Mouse (Mus musculus): ENCODE measurements around the gene Tjp2.
"Not testable (repeated sequence)": the region's sequence is repeated elsewhere in the genome, so short reads cannot be mapped to it uniquely, and the experiment has no call there.

Tjp2 gene

DNA sequence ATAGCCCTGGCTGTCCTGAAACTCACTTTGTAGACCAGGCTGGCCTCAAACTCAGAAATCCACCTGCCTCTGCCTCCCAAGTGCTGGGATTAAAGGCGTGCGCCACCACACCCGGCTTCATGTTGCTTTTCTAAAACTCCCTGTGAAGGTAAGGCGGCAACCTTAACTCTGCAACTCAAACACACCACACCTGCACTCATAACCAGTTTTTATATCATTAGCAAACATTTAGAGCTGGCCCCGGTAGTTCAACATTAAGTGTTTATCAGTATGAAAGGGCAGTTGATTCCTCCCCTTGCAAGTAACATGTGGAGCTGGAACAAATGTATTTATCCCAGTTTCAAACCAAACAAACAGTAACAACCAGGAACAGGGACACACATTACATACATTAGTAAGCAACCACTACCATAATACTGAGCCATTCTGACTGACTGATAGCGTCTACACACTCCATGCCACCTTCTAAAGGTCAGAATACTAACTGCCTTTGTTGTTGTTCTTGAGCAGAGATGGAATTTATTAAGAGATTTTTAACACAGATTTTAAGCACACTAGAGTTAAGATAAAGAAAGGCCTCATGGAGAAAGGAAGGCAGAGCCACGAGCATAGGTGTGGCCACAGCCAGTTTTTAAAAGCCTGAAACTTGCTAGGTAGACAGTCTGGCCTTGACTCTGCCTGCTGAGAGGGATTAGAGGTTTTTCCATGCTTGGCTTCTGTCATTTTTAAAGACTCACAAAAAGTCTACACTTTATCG, 101.1 kb downstream of the Tjp2 start:
- in situ Hi-C loops (cut with MboI), result no loop called here

DNA sequence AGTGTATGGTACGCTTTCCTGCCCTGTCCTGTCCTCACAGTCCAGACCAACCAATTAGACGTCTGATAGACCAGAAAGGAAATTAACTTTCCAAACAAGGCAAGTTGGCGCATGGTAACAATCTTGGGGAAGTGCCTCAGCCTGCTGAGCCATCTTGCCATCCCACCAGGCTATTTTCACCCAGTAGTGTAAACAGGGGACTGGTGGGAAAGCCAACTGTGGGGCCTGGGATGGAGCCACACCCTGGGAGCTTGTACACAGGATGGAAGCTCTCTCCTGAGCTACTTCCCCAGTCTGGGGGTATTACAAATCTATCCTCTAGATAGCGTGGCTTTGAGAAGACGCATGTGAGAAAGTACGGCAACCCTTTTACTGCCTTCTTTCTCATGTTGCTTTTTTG, 101.7 kb downstream of the Tjp2 start:
- in situ Hi-C loops (cut with MboI), result no loop called here

DNA sequence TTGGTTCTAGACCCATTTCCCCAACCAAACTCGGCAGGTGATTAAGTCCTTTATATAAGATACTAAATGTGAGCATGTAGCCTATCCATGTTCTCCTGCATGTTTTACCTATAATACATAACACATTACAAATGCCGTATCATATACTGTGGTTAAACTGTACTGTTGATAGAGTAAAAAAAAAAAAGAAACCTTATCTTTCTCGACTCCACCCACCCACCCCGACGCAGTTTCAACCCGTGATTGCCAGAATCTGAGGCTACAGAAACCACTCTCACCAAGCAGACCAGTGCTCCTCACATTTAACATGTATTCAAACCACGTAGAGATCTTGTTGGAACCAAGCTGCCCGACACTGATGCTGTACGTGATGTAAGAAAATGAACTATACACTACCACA, 102.2 kb downstream of the Tjp2 start:
- in situ Hi-C loops (cut with MboI), result no loop called here

DNA sequence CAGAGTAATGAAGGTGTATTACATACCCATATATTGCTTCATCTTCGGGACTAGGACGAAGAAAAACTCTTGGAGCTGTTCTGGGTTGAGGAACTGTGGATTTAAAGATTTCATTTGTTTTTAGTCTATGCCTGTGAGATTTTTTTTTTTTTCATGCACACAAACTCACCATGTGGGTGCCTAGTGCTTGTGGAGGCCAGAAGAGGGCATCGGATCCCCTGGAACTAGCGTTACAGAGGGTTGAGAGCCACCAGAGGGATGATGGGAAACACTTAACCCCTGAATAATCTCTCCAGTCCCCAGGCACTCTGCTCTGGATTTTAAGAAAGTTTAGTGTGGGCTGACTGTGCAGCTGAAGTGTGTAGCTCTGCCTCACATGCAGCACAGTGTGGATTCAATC, 104.0 kb downstream of the Tjp2 start:
- in situ Hi-C loops (cut with MboI), result no loop called here

DNA sequence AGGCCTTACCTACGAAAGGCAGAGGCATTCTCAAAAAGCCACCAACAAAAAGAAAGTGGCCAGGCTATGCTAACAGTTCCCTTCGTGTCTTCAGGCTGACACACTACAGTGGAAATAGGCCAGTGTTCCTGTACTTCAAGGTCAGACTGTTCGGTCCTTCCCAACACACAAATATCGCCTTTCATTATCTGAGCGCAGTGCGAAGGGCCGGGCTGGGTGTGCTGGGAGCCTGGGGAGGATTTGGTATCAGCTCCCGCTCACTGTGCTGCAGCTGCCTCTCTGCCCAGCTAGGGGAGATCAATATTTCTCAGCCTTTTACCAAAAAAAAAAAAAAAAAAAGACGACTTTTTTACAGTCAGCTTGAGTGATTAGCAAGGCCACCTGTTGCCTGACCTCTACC, 106.1 kb downstream of the Tjp2 start:
- in situ Hi-C loops (cut with MboI), result no loop called here

DNA sequence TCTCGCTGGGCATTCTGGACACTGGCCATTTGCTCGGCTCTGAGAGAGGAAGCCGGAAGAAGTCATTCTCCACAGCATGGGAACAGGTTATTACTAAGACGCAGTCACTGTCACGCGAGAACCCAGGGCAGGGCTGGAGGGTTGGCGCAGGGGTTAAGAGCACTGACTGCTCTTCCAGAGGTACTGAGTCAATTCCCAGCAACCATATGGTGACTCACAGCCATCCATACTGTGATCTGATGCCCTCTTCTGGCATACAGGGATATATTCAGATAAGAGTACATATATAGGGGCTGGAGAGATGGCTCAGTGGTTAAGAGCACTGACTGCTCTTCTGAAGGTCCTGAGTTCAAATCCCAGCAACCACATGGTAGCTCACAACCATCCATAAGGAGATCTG, 113.2 kb downstream of the Tjp2 start:
- in situ Hi-C loops (cut with MboI), result no loop called here

DNA sequence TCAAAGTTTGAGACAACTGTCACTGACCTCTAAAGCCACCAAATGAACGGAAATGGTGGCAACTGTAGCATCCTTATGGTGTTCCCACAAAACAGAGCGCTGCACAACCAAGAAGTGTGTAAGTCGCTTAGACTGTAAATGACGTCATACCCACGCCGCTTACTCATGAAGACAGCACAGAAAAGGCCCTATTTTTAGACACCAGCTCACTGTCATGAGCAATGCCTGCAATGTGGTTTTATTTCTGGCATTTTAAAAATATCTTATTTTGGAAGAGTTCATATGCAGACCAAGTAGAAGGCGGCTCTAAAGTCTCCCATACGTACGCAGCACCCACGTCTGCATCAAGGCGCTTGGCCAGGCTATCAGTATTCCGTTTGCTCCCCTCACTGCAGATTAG, 117.1 kb downstream of the Tjp2 start:
- in situ Hi-C loops (cut with MboI), result no loop called here

DNA sequence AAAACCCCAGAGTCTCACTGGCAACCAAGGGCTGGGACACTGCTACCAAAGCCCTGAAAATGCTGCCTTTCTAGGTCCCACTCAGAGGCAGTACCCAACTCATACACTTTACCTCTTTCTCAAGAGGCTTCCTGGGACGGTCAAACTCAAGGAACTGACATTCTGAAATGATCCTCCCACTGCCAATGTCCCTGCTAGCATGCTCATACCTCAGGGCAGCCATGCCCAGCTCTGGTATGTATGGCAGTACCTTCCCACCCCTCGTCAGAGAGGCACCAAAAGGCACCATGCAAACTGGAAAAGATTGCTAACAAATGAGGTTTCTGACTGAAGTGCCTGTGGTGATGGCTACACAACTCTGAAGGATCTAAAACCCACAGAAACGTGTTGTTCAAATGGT, 121.0 kb downstream of the Tjp2 start:
- in situ Hi-C loops (cut with MboI), result no loop called here

DNA sequence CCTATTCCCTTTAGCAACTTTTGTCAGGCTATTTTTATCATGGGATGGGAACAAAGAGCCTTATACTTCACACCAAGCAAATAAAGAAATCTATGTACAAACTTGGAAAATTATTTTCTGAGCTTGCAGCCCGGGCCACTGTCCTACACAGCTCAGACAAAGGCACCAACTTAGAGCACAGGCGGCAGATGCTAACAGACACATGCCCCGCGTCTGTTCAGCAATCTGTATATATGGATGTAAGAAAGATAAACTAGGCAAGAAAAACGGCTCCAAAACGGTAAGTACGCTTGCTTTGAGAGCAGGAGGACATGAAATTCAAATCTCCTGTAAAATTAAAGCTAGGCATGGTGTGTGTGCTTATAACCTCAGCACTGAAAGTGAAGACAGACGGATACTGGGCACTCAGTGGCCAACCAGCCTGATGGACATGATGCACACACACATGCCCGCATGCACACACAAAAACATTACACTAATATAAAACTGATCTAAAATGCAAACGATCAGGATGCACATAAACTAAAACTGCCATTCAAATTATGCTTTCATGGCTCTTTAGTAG, 122.2 kb downstream of the Tjp2 start:
- in situ Hi-C loops (cut with MboI), result no loop called here

DNA sequence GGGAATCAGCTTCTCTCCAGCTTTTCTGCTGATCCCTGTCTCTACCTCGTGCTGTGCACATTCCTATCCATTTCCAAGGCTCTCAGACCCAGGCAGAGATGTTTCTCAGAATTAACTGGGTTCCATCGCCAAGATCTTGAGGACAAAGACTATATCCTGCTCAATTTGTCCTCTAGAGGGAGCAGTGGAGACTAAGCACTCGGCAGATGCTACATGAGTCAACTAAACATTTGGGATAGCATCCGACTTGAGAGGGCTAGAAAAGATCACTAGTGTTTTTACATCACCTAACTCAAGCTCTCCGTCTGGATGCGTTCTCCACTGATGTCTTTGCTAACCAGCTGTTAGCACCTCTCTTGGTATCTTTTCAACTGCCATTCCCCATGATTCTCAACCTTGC, 123.6 kb downstream of the Tjp2 start:
- in situ Hi-C loops (cut with MboI), result no loop called here

DNA sequence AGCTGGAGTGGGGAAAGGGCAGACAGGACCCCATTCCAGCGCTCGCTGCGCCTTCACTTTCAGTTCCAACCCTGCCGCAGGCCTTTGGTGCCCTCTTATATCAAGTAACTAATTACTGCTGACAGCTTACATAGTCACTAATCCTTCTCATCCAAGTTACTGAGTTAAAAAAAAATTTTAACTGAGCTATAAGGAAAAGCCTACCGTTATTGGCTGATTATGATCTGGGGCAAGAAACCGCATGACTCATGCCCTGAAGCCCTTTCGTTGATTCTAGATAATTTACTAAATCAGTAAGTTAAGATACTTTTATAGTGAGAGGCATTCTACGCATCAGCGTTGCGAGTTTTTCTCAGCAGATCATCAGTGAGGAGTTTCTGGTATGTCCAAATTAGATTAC, 126.1 kb downstream of the Tjp2 start:
- in situ Hi-C loops (cut with MboI), result no loop called here

DNA sequence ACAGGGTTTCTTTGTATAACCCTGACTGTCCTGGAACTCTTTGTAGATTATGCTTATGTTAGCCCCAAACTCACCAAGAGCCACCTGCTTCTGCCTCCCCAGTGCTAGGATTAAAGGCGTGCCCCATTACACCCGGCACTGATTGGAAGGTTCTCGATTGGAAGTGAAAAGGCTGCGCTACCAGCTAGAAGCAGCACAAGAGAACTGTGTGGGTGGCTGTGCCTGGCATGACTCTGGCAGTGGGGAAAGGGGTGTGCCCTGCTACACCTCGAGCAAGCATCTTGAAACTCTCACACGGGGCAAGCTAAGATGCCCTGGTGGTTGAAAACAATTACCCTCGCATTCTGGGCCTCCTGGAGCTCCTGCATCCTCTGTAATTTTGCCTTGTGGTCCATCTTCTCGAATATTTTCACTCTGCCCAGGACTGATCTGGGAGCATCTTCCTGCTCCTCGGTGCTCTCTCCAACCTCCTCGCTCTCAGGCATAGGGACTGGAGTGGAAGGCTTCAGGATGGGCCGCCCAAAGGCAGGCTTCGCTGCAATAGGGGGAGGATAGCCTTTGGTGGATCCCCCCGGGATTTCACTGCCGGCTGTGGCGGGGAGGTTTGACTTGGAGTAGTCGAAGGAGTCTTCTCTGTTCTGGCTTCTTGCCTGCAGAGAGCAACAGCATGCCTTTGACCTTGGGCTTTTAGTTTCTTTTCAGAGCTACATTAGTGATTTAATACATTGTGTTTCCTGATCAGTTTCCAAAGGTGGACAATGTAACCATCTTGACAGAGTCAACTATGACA, 127.0 kb downstream of the Tjp2 start:
- in situ Hi-C loops (cut with MboI), result no loop called here

DNA sequence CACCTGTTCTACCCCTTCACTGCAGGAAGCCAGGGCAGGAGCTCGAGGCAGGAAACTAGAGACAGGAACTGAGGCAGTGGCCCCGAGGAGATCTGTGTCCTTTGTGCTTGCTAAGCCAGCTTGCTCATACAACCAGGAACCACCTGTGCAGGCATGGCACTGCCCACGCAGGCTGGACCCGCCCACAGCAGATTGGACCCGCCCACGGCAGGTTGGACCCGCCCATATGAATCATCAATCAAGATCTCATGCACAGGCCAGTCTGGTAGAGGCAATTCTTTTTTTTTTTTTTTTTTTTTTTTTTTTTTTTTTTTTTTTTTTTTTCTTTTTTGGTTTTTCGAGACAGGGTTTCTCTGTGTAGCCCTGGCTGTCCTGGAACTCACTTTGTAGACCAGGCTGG, 132.8 kb downstream of the Tjp2 start:
- in situ Hi-C loops (cut with MboI), result not testable (repeated sequence)

DNA sequence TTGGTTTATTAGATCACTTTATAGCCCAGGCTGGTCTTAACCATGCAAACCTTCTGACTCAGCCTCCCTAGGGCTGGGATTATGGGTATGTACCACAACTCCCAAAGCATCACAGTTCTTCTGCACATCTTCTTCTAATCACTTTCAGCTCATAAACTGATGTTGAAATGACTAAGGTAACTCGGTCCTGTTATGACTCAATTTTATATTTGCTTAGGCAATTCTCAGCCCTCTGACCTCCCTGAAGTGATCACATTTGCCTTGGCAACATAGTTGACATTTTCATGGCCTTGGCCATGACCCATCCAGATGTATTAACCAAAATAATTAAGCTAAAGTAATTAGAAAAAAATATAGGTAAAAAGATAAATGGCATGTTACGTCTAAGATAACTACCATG, 134.5 kb downstream of the Tjp2 start:
- in situ Hi-C loops (cut with MboI), result no loop called here

DNA sequence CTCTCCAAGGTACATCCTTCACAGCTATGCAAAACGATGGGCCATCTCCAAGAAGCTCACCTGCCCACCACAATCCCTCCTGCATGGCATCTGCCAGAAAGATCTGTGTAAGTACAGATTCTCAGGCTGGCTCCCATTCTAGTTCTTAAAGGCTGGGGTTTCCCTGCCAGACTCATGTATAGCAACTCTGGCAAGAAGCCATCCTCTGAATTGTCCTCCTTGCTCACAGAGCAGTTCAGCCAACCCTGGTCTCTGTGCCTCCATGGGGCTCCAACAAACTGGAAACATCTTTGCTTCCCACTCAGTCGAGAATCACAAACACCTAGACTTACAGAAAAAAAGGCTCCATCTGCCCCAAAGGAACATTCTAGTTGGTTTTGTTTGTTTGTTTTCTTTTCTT, 139.5 kb downstream of the Tjp2 start:
- in situ Hi-C loops (cut with MboI), result no loop called here

DNA sequence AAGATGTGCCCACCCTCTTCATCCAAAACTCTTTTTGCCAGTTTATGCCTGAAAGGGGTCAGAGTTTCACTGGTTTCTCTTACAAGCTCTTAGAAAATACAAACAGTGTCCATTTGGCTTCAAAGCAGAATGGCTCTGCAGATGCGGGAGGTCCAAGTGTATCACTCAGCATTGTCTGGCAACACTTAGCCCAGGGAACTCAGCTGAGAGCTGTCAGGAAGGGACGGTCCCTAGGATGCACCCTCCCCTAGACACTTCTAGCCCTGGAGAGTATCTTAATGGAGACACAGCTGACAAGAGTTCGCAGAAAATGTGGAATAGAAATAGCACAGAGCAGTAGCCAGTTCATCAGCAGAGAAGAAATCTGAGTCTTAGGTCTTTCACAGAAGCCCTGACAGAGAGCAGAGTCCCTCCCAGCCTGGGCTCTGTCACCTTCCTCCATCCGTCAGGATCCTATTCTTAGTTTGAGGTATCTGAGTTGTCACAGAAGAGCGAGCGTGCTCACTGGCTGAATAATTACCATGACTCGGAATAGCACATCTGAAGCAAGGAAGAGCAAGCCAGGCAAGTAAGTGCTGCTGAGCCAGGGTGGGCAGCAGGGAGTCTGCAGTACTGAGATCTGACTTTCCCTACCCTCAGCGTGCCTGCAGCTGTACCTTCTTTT, 144.3 kb downstream of the Tjp2 start:
- in situ Hi-C loops (cut with MboI), result no loop called here

DNA sequence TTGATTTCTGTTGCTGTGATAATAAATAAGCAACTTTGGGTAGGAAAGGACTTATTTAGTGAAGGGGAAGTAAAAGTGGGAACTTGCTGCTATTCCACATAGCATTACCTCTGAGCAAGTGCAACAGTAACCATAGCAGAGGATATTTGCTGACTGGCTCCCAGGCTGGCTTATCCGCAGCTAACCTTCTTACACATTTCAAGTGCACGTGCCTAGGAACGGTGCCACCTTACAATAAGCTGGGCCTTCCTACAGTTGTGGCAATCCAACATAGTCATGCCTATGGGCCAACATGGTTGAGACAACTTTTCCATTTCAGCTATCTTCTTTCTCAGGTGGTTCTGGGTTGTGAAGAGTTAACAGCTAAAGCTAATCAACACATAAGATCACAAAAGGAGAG, 147.2 kb downstream of the Tjp2 start:
- in situ Hi-C loops (cut with MboI), result no loop called here

DNA sequence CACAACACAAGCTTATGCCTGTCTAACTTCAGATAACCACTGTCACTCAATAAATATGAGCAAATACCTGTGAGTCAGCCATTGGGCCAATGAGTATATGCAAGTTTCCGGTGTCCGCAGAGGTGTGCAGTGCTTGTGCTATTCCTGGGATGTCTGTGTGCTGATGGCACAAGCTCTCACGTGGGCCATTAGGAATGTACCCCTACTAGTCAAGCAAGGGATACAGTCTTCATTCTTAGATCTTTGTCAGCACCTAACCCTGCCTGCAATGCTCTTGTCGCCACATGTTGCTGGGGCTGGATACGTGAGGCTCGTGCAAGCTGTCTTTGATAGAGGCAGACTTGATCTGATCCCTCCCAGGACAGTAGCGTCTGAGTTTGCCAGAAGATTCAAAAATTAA, 148.3 kb downstream of the Tjp2 start:
- in situ Hi-C loops (cut with MboI), result no loop called here

DNA sequence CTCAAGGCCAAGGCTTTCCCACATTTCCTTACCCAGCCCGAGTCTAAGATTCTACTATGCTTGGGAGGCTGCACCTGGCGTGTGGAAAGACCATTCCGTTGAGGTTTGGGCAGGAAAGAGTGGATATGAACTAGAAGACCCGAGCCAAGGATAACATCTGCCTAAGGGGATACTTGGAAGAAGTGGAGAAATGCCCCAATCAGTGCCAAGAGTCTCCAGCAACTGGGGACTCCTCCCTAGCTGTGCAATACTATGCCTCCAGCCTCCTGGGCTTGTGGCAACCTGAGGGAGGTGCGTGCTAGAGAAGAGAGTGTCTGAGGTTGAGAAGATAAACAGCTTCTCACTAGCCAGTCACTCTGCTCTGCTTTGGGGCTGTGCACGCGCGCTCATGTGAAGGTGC, 148.9 kb downstream of the Tjp2 start:
- in situ Hi-C loops (cut with MboI), result no loop called here

DNA sequence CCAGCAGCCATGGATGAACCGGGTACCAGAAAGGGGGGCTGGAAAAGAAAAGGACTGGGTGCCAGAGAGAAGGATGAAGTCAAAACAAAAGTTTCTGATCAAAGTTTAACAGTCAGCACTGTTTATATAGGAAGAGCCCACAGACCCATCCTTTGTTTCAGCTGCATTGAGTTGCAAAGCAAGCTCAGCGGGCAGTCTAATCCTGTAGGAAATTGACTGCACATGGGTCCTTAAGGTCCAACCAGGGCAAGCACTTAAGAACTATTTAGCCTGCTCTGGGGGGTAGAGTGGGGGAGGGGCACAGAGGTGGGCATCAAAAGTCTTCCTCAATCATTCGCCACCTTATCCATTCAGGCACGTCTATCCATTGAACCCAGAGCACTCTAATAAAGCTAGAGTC, 151.7 kb downstream of the Tjp2 start:
- in situ Hi-C loops (cut with MboI), result no loop called here

DNA sequence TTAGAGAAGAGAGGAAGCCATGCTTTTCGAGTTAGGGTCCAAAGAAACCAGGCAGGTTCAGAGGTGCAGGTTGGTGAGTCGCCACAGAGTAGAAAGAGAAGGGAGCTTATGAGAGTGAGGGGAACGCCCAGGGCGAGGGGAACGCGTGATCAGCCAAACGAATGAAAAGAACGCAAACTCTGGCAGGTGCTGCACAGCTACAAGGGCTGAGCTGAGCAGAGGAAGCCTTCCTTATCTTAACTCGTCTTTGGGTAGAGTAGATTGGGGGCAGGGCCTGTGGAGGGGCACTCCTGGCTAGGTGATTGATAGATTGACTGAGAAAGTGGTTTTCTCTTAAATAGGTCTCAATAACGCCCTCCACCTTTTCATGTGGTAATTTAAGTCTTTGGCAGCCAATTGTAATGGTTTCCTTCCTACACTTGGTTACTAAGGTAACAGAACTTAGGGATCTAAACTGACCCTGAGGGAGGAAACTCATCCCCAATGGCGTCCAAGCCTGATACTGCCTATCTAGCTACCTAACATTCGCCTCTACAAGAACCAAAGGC, 160.4 kb downstream of the Tjp2 start:
- in situ Hi-C loops (cut with MboI), result no loop called here

DNA sequence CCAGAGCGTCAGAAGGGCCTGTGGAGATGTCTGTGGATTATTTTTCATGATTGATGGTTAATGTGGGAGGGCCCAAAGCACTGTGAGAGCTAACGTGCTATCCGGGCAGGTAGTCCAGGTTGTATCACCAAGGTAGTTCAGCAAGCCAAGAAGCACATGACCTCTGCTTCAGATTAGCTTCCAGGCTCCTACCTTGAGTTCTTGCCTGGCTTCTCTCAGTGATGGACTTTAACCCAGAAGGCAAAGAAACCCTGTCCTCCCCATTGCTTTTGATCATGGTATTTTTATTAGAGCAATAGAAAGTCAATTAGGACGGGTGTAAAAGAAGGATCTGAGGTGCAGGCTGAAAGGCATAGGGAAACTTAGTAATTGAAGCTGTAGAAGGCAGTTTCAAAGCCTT, 161.2 kb downstream of the Tjp2 start:
- in situ Hi-C loops (cut with MboI), result no loop called here

DNA sequence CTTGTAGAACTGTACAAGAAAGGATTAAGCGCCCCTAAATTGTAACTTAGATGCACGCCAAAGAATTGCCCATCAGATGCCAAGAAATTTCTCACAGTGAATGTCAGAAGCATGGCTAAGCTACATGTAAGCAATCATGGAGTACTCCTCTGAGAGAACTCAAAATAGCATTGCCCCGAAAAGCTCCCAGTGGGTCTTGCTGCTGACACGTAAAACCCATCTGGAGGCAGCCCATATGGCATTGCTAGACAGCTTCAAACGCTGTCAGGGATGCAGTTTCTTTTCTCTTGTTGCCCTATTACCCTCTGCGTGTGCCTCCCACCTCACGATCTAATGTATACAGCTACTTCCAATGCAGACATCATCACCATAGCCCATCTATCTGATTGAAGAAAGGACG, 166.0 kb downstream of the Tjp2 start:
- in situ Hi-C loops (cut with MboI), result no loop called here
